Mouse (Mus musculus): ENCODE results near the gene Rdh12. TPM values are rescaled to one million over a fixed set of nuclear protein-coding genes. Genes with fewer than 3 reads are reported as not detected.
"Not testable (repeated sequence)": the region's sequence is repeated elsewhere in the genome, so short reads cannot be mapped to it uniquely, and the experiment has no call there.

Gene Rdh12
- 73.3 and 81.9 TPM in 2 replicates for total RNA-seq (2017)

- ATAC-seq (ENCODE audit: extremely low read depth, insufficient number of reproducible peaks, low FRiP score, poor library complexity, severe bottlenecking) = peak; percentile 85
These were observed at the start of gene Rdh12 for GRCm38 (mm10) chr12:79208703-79209464. Rdh12 (plus strand) TSS chr12:79208914.

GRCm38 (mm10) chr12:79162876-79163275 is 45.8 kb upstream of the Rdh12 start:
- ATAC-seq (ENCODE audit: extremely low read depth, insufficient number of reproducible peaks, low FRiP score, poor library complexity, severe bottlenecking) = no peak

- no peak for ATAC-seq (ENCODE audit: extremely low read depth, insufficient number of reproducible peaks, low FRiP score, poor library complexity, severe bottlenecking)
These were observed 39.5 kb upstream of the Rdh12 start for GRCm38 (mm10) chr12:79169173-79169572.

- no peak for ATAC-seq (ENCODE audit: extremely low read depth, insufficient number of reproducible peaks, low FRiP score, poor library complexity, severe bottlenecking)
These were observed 38.3 kb upstream of the Rdh12 start for GRCm38 (mm10) chr12:79170421-79170820.

- ATAC-seq (ENCODE audit: extremely low read depth, insufficient number of reproducible peaks, low FRiP score, poor library complexity, severe bottlenecking) = no peak
These were observed 37.3 kb upstream of the Rdh12 start for GRCm38 (mm10) chr12:79171269-79171995.

DNA sequence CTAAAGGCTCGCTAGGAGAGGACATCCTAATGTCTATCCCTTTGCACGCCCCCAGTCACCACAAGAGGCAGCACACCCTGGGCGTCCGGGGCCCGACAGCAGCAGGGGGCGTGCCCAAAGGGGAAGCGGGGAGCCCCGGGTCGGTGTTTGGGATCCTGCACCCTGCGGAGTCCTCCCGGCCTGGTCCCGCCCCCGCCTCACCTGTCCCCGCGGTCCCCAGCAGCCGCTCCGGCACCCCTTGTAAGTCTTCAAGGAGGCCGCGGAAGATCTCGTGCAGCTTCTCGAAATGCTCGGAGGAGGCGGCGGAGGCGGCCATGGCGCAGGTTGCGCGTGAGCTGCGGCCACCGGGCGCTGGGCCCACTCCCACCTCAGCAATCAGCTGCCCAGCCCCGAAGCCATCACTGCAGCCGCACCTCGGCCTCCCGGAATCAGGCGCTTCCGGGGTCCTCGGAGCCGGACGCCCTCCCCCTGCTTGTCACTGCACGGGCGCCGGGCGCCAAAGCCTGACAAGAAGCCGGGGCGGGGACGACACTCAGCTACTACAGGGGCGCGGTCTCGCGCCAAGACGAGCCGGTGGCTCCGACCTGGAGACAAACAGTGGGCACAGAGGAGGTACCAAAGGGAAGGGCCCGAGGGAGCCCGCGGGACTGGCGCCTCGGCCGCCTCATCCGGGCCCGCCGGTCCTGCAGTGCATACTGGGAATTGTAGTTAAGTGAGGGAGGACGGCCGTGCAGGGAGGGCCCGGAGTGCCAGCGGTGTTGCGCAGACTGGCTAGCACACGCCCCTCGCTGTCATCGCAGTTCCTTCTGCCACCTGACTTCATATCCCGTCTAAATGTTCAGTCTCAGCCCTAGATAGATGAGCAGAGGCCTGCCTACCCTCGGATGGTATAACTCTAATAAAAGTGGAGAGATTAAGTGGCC is 36.4 kb upstream of the Rdh12 start, which contains the start of gene Vti1b:
Vti1b (minus strand) TSS at position 649 of the 923 bp plus-strand sequence.
- ATAC-seq (ENCODE audit: extremely low read depth, insufficient number of reproducible peaks, low FRiP score, poor library complexity, severe bottlenecking) = peak; percentile 98

GRCm38 (mm10) chr12:79173721-79174120 is 35.0 kb upstream of the Rdh12 start:
- ATAC-seq (ENCODE audit: extremely low read depth, insufficient number of reproducible peaks, low FRiP score, poor library complexity, severe bottlenecking) = no peak

GRCm38 (mm10) chr12:79175998-79176397 is 32.7 kb upstream of the Rdh12 start:
- ATAC-seq (ENCODE audit: extremely low read depth, insufficient number of reproducible peaks, low FRiP score, poor library complexity, severe bottlenecking) = no peak

DNA sequence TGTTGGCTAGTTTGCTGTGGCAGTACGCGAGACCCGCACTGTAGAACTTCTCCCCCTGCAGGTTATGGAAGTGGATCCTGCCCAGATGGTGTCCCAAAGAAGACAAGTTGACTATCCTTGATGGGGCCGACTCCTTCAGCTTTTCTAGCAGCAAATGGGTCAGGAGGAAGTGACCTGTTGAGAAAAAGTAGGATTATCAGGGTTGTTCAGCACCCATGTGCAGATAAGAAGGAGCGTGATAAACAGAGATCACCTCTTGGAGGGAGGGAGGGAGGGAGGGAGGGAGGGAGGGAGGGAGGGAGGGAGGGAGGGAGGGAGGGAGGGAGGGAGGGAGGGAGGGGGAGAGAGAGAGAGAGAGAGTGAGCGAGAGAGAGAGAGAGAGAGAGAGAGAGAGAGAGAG is 23.6 kb upstream of the Rdh12 start:
- not testable (repeated sequence) for ATAC-seq (ENCODE audit: extremely low read depth, insufficient number of reproducible peaks, low FRiP score, poor library complexity, severe bottlenecking)

DNA sequence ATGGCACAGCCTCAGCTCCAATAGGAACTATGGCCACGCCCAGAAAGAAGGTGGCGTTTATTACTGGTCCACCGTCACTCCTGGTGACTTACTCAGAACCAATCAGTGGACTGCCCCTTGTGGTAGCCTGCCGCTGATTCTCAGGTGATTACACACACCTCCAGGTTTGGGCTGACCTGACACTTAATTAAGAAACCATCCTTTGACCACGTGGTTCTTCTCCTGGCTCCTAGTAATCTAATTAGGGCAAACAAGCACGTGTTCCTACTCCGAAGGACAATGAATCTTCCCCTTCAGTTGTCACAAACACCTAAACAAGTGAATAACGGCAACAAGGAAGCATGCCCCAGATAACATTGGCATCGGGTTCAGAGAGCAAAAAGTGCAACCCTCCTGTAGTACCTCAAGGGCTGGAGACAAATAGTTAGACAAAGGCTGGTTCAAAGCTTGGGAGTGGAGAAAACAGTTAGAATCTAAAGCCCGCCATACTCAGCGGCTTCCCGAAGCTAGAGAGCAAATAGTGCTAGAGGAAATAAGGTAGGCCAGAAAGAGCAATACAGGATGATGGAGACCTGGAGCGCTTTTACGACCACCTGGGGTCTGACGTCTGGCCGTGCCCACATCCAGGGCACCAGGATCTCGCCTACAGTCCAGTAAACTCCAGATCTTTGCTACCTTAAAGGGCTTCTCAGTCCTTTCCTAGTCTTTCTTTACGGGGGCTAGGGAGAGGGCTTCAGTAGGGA is 17.6 kb upstream of the Rdh12 start:
- peak; percentile 72 for ATAC-seq (ENCODE audit: extremely low read depth, insufficient number of reproducible peaks, low FRiP score, poor library complexity, severe bottlenecking)

DNA sequence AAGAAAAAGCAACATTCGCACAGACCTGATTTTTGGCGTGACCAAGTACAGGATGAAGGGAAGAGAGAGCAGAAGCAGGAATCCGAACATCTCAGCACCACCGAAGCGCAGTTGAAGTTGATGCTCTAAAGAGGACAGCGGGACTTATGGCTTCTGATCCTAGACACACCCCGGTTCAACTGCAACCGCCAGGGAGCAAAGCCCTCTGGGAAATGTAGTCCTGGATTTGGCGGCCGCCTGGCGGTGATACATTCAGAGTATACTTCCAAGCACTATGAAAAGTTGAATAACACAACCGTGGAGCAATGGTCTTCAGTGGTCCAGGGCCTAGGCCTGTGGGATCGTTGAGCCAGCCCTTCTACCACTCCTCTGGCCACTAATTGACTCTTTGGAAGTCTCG is 17.0 kb upstream of the Rdh12 start:
- peak; percentile 90 for ATAC-seq (ENCODE audit: extremely low read depth, insufficient number of reproducible peaks, low FRiP score, poor library complexity, severe bottlenecking)

DNA sequence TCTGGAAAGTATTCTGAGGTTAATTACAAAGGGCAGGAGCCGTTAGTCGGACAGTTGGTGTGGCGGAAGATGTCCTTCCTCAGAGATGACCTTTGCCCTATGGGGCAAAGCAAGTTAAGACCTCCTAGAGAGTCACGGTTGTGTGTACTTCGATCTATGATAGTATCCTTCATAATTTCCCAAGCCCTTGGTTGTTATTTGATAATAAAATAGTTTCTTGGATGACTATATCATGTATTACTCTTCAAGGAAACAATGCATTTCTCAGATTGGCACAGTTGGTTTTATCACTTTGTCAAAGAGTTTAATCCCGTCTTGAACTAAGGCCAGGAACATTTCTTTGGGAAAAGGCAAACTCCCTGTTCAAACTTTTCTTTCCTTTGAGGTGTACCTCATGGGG is 16.5 kb upstream of the Rdh12 start, which contains the start of gene Rdh11:
Rdh11 (minus strand) TSS at position 101 of the 400 bp plus-strand sequence.
- ATAC-seq (ENCODE audit: extremely low read depth, insufficient number of reproducible peaks, low FRiP score, poor library complexity, severe bottlenecking) = no peak

GRCm38 (mm10) chr12:79193441-79193840 is 15.3 kb upstream of the Rdh12 start:
- ATAC-seq (ENCODE audit: extremely low read depth, insufficient number of reproducible peaks, low FRiP score, poor library complexity, severe bottlenecking) = peak; percentile 69

DNA sequence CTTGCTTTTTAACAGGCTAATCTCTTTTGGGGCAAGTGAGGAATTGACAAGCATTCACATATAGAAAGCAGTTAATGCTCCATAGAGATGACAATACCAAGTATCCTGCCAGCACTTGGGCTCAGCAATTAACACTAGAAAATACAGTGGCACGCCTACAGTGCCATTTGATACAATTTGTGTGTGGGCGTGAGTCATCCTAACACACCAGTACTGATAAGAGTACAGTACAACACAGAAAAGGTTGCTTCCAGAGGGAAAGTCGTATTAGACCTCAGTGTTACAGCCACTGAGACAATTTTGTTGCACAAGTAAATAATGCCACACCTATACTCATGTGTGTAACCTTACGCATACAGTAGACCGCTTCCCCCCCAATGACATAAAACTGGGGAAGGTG is 11.6 kb upstream of the Rdh12 start:
- no peak for ATAC-seq (ENCODE audit: extremely low read depth, insufficient number of reproducible peaks, low FRiP score, poor library complexity, severe bottlenecking)

DNA sequence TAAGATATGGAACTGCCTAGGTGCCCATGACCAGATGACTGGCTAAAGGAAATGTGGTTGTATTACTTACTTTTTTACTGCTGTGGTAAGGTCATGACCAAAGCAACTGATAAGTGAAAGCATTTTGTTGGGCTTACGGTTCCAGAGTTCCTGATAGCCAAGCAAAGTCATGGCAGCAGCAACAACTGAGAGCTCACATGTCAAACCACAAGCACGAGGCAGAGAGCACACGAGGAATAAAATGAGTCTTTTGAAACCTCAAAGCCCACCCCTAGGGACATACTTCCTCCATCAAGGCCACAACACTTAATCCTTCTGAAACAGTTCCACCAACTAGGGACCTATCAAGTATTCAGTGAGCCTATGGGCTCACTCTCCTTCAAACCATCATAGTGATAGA is 6.8 kb upstream of the Rdh12 start:
- no peak for ATAC-seq (ENCODE audit: extremely low read depth, insufficient number of reproducible peaks, low FRiP score, poor library complexity, severe bottlenecking)

DNA sequence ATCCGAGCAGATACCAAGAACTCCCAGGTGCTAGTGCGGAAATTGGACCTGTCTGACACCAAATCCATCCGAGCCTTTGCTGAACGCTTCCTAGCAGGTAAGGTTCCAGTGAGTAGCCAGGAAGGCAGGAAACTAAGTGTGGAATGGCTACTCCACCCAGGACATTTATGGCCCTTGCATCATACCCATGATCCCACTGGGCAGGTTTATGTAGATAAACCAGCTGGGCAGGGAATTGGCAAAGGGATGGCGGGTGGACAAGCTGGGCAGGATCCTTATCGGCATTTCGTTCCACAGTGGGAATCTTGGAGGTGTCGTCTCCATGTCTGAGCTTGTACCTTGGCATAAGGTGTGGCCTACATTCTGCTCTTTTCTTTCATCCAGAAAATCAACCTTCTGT is 2.7 kb downstream of the Rdh12 start:
- ATAC-seq (ENCODE audit: extremely low read depth, insufficient number of reproducible peaks, low FRiP score, poor library complexity, severe bottlenecking) = no peak

GRCm38 (mm10) chr12:79217511-79217910 is 8.8 kb downstream of the Rdh12 start:
- ATAC-seq (ENCODE audit: extremely low read depth, insufficient number of reproducible peaks, low FRiP score, poor library complexity, severe bottlenecking) = no peak

DNA sequence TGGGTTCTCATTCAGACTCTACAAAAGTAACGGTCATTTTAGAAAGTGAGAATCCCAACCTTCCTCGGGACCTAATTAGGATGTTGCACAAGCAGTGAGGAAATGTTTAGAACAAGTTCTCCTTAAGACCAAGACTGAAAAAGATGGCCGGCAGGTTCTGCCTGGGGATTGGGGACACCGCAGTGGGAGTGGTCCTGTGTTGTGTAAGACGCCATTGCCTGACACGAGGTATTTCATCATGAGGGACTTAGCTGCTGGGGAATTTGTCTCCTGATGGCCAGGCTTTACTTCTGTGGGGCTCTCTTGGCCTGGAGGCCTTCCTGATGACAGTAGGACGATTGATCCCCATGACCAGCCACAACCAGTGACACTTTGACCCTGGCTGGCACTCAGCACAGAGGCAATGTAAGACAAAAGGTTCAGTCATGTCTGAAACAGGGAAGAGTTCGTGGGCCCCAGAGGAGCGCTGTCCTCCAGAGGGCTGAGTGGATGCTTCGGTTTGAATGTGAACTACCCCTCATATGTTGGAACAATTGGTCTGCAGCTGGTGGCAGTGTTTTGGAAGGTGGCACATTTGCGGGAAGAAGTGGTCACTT is 26.9 kb downstream of the Rdh12 start:
- ATAC-seq (ENCODE audit: extremely low read depth, insufficient number of reproducible peaks, low FRiP score, poor library complexity, severe bottlenecking) = peak; percentile 61
